Mouse (Mus musculus) common myeloid progenitor, adult 5-6 weeks (primary cell): ENCODE measurements around the gene Padi2. TPM values are rescaled to one million over a fixed set of nuclear protein-coding genes. Genes with fewer than 3 reads are reported as not detected.

Experiments used
- ATAC-seq: replicated peaks from 2 replicates; pipeline ENCODE4 v1.8.0; 2016; ENCODE audit warnings: low read depth, mild to moderate bottlenecking, moderate TSS enrichment, inconsistent platforms; ENCODE audit not compliant: poor library complexity, severe bottlenecking
- total RNA-seq: library from RNA; stranded (forward); fragments of 200-1000, 187-1606 nt; gene quantifications from 2 replicates; pipeline ENCODE4 v1.2.3, GENCODE M21; 2017

The Padi2 gene
- total RNA-seq, 1 experiment from 2014 or later, result 17.0 TPM

GRCm38 (mm10) chr4:140916296-140916695 is 10.2 kb downstream of the Padi2 start:
- no peak for ATAC-seq

- ATAC-seq, result no peak
Observed at GRCm38 (mm10) chr4:140917451-140917850, 11.3 kb downstream of the Padi2 start.

GRCm38 (mm10) chr4:140919974-140920836 is 14.1 kb downstream of the Padi2 start:
- peak; percentile 73 for ATAC-seq

GRCm38 (mm10) chr4:140922508-140922907 is 16.4 kb downstream of the Padi2 start:
- ATAC-seq, result no peak

GRCm38 (mm10) chr4:140925648-140926047 is 19.5 kb downstream of the Padi2 start:
- ATAC-seq, result no peak

GRCm38 (mm10) chr4:140928349-140928748 is 22.2 kb downstream of the Padi2 start:
- no peak for ATAC-seq

- ATAC-seq, result no peak
Observed at GRCm38 (mm10) chr4:140929745-140930144, 23.6 kb downstream of the Padi2 start.

- ATAC-seq, result peak; percentile 84
Observed at GRCm38 (mm10) chr4:140930900-140931470, 24.8 kb downstream of the Padi2 start.

- ATAC-seq, result no peak
Observed at GRCm38 (mm10) chr4:140935643-140936042, 29.5 kb downstream of the Padi2 start.

- peak; percentile 12; the same call in 1 of the 2 replicates for ATAC-seq
Observed at GRCm38 (mm10) chr4:140944356-140944755, 38.2 kb downstream of the Padi2 start.

- peak; percentile 94 for ATAC-seq
Observed at GRCm38 (mm10) chr4:140944961-140945442, 38.9 kb downstream of the Padi2 start.

- ATAC-seq, result no peak
Observed at GRCm38 (mm10) chr4:140945571-140945970, 39.4 kb downstream of the Padi2 start.

GRCm38 (mm10) chr4:140946048-140946447 is 39.9 kb downstream of the Padi2 start:
- ATAC-seq, result no peak

- no peak for ATAC-seq
Observed at GRCm38 (mm10) chr4:140946580-140947205, 40.5 kb downstream of the Padi2 start.

GRCm38 (mm10) chr4:140947487-140948440 is 41.6 kb downstream of the Padi2 start:
- no peak for ATAC-seq

GRCm38 (mm10) chr4:140948481-140948880 is 42.3 kb downstream of the Padi2 start:
- ATAC-seq, result no peak

GRCm38 (mm10) chr4:140949052-140949451 is 42.9 kb downstream of the Padi2 start:
- ATAC-seq, result no peak

- no peak for ATAC-seq
Observed at GRCm38 (mm10) chr4:140949616-140950015, 43.5 kb downstream of the Padi2 start.

GRCm38 (mm10) chr4:140950574-140950973 is 44.4 kb downstream of the Padi2 start:
- no peak for ATAC-seq
